Mouse (Mus musculus) heart, embryonic 16.5 days (tissue): ENCODE results near the gene Gm12569. TPM values are rescaled to one million over a fixed set of nuclear protein-coding genes. Genes with fewer than 3 reads are reported as not detected.

Experiments
- ATAC-seq: fragments of 200-750 bp; cut with Nextera tagmentation; replicated peaks from 2 replicates; pipeline ENCODE4 v1.8.0; 2017; ENCODE audit warnings: moderate number of reproducible peaks; ENCODE audit not compliant: insufficient read depth, low FRiP score; ENCODE audit errors: extremely low read depth
- H3K27ac ChIP-seq: fragments of 300-500 bp; sonication (generic); 2 replicates; pipeline ENCODE4 v1.5.1; 2014; ENCODE audit warnings: mild to moderate bottlenecking, low read length, control low read depth, moderate library complexity
- H3K27me3 ChIP-seq: fragments of 300-500 bp; sonication (generic); 2 replicates; pipeline ENCODE4 v1.6.1; 2014; ENCODE audit warnings: low read length, mixed read lengths; ENCODE audit not compliant: control insufficient read depth, insufficient read depth
- H3K36me3 ChIP-seq: fragments of 300-500 bp; sonication (generic); 2 replicates; pipeline ENCODE4 v1.6.1; 2014; ENCODE audit not compliant: control insufficient read depth, insufficient read depth
- H3K4me1 ChIP-seq: fragments of 300-500 bp; sonication (generic); 2 replicates; pipeline ENCODE4 v1.6.1; 2014; ENCODE audit warnings: low read length, mixed read lengths; ENCODE audit not compliant: control insufficient read depth, insufficient read depth
- H3K4me2 ChIP-seq: fragments of 300-500 bp; sonication (generic); 2 replicates; pipeline ENCODE4 v1.6.1; 2014; ENCODE audit warnings: low read depth, mild to moderate bottlenecking, control low read depth, low read length
- H3K4me3 ChIP-seq: fragments of 300-500 bp; sonication (generic); 2 replicates; pipeline ENCODE4 v1.5.1; 2014; ENCODE audit warnings: mild to moderate bottlenecking, control low read depth, low read length
- H3K9ac ChIP-seq: fragments of 300-500 bp; sonication (generic); 2 replicates; pipeline ENCODE4 v1.6.1; 2014; ENCODE audit warnings: low read length, control low read depth
- H3K9me3 ChIP-seq: fragments of 300-500 bp; sonication (generic); replicated peaks from 2 replicates; pipeline ENCODE4 v1.6.1; 2016; ENCODE audit warnings: low read length; ENCODE audit not compliant: control insufficient read depth
- WGBS: fragments of 180-500 bp; shearing (Covaris S2); extraction: QIAGEN DNeasy Blood & Tissue Kit; methylation state at CpG from one replicate; pipeline ENCODE4 v1.1.7; 2014; 5-methylcytosine and 5-hydroxymethylcytosine counted together
- polyA plus RNA-seq: library from polyadenylated mRNA; unstranded; fragments of >200 nt; fragmentation: Nextera tagmentation; extraction: Ambion mirVana; gene quantifications from 2 replicates; pipeline ENCODE4 v1.2.1, GENCODE M21; 2015

Gene Gm12569
- polyA plus RNA-seq, 1 experiment from 2014 or later = not detected

DNA sequence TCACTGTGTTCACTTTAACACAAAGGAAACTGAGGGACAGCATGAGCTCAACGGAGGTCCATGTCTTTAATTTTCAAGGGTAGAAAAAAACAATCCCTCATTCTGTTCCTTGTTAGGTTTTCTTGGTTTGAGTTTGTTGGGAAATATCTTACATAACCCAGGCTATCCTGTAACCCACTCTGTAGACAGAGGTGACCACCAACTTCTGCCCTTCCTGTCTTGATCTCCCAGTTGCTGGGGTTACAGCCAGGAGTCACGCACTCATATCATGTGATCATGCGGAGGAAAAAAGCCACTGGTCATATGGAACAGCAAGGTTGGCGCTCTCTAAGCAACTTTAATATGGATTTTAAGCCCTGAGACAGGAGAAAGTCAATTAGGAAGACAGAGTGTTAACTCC lies 36.7 kb downstream of the Gm12569 start:
- no peaks in the 10 kb centered on the region for H3K27me3 ChIP-seq
- WGBS = 83% methylated on average over 4 of the region's 4 CpGs
- no peak for ATAC-seq
- H3K9ac ChIP-seq = no peak overlapping the region
- no peaks in the 10 kb centered on the region for H3K36me3 ChIP-seq
- H3K4me2 ChIP-seq = no peak overlapping the region
- H3K4me1 ChIP-seq = no peaks in the 10 kb centered on the region
- H3K27ac ChIP-seq = no peak overlapping the region
- no peaks in the 10 kb centered on the region for H3K9me3 ChIP-seq
- H3K4me3 ChIP-seq = no peak overlapping the region

- H3K4me2 ChIP-seq = peak within 1 kb of the TSS; percentile 84
- no peaks in the 10 kb centered on the region for H3K27me3 ChIP-seq
- no peak for ATAC-seq
- no peaks in the 10 kb centered on the region for H3K9me3 ChIP-seq
- WGBS = 75% methylated on average over 3 of the region's 3 CpGs
- H3K4me1 ChIP-seq = peaks cover 25% of the 10 kb centered on the region
- no peaks in the 10 kb centered on the region for H3K36me3 ChIP-seq
- H3K4me3 ChIP-seq = peak within 1 kb of the TSS; percentile 83
- peak within 1 kb of the TSS; percentile 95 for H3K27ac ChIP-seq
- peak within 1 kb of the TSS; percentile 96 for H3K9ac ChIP-seq
Measured at GRCm38 (mm10) chr11:51261680-51262219, 41.5 kb downstream of the Gm12569 start, which contains the start of gene Clk4. Gene Clk4, plus strand, starts transcription at chr11:51261730.

- H3K36me3 ChIP-seq = no peaks in the 10 kb centered on the region
- no peaks in the 10 kb centered on the region for H3K9me3 ChIP-seq
- peak within 1 kb of the TSS; percentile 96 for H3K9ac ChIP-seq
- peak within 1 kb of the TSS; percentile 83 for H3K4me3 ChIP-seq
- WGBS = 7% methylated on average over 57 of the region's 57 CpGs
- H3K27ac ChIP-seq = peak within 1 kb of the TSS; percentile 95
- peak; percentile 99 for ATAC-seq
- peaks cover 25% of the 10 kb centered on the region for H3K4me1 ChIP-seq
- peak within 1 kb of the TSS; percentile 90 for H3K4me2 ChIP-seq
- H3K27me3 ChIP-seq = no peaks in the 10 kb centered on the region
Measured at GRCm38 (mm10) chr11:51262342-51263285, 42.3 kb downstream of the Gm12569 start, which contains the start of gene BC049762. Gene BC049762, minus strand, starts transcription at chr11:51263046.

DNA sequence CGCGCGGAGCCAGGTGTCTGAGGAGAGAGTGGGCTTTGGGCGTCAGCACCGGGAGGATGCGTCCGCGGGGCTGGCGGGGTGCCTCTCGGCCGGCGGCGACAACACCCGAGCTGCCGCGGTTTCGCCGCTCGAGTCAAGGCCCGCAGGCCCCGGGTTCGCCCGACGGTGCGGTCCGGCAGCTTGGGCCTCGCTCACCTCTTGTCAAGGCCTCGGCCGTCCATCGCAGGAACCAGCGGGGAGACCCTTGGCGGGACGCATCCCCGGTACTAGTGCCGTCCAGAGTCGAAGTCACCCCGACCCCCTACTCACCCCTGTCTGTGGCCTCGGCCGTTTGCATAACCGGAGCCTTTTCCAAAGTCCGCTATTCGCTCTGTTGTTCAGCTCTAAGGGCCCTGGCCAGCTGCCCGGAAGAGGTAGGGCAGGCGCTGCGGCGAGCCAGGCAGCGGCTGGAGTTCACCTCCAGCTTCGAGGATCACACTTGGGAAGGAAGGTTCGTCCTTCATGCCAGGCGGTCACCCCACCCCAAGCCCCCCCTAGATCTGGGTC lies 43.1 kb downstream of the Gm12569 start:
- no peaks in the 10 kb centered on the region for H3K27me3 ChIP-seq
- H3K4me3 ChIP-seq = peak overlapping the region; percentile 83
- peak overlapping the region; percentile 90 for H3K4me2 ChIP-seq
- no peaks in the 10 kb centered on the region for H3K9me3 ChIP-seq
- H3K9ac ChIP-seq = peak overlapping the region; percentile 96
- peak; percentile 62 for ATAC-seq
- WGBS = under 1% methylated on average over 50 of the region's 50 CpGs
- peak overlapping the region; percentile 95 for H3K27ac ChIP-seq
- H3K4me1 ChIP-seq = peaks cover 25% of the 10 kb centered on the region
- H3K36me3 ChIP-seq = no peaks in the 10 kb centered on the region

DNA sequence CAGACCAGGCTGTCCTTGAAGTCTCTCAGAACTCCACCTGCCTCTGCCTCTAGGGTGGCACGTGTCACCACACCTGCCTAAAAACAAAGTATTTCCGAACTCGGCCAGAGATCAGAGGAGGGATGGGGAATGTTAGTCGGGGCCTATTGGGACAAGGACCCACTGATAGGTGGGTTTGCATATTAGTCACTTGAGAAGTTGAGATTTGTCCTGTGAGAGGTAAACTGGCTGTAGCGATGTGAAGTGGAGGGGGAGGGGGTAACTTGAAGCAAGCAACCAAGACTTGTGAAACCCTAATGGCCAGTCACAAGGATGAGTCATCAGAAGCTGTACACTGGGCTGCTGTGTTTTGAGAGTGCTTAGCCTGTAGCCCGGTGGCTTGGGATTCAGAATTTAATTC lies 44.1 kb downstream of the Gm12569 start:
- peak overlapping the region; percentile 37; the same call in 1 of the 2 replicates for H3K27ac ChIP-seq
- peak overlapping the region; percentile 83 for H3K4me3 ChIP-seq
- WGBS = 5% methylated on average over 6 of the region's 6 CpGs
- no peaks in the 10 kb centered on the region for H3K27me3 ChIP-seq
- H3K9me3 ChIP-seq = no peaks in the 10 kb centered on the region
- peak overlapping the region; percentile 90 for H3K4me2 ChIP-seq
- H3K9ac ChIP-seq = peak overlapping the region; percentile 96
- H3K4me1 ChIP-seq = peaks cover 25% of the 10 kb centered on the region
- H3K36me3 ChIP-seq = no peaks in the 10 kb centered on the region
- ATAC-seq = no peak

DNA sequence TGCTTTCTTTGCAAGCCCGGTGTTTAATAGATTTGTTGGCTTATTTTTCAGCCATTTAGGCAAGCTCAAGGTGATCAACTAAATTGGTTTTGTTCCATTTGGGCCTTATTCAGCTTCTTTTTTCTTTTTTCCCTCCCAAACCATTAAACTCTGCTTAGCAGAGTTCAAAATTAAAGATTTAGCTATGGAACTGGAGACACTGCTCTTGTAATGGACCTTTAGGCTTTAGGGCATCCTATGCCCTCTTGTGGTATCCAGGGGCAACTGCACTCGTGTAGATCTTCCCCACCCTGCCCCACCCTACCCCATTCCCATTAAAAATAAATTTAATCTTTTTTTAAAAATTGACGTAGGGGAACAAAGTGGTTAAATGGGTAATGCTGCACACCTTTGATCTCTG lies 45.1 kb downstream of the Gm12569 start:
- Histone ChIP-seq H3K4me3 (peak overlapping the region; percentile 83; the same call in 1 of the 2 replicates), H3K27me3 (no peaks in the 10 kb centered on the region), H3K27ac (no peak overlapping the region), H3K9me3 (no peaks in the 10 kb centered on the region), H3K4me1 (peaks cover 25% of the 10 kb centered on the region), H3K4me2 (peak overlapping the region; percentile 90), H3K9ac (no peak overlapping the region; the same call in 1 of the 2 replicates), H3K36me3 (peaks cover under 1% of the 10 kb centered on the region)
- ATAC-seq = no peak
- WGBS = 48% methylated on average over 3 of the region's 3 CpGs

GRCm38 (mm10) chr11:51274418-51274817 lies 54.1 kb downstream of the Gm12569 start:
- WGBS = 91% methylated on average over 1 of the region's 1 CpGs
- Histone ChIP-seq H3K4me2 (no peak overlapping the region), H3K27ac (no peak overlapping the region), H3K27me3 (no peaks in the 10 kb centered on the region), H3K36me3 (peaks cover 48% of the 10 kb centered on the region), H3K4me3 (no peak overlapping the region), H3K9me3 (no peaks in the 10 kb centered on the region), H3K4me1 (no peaks in the 10 kb centered on the region), H3K9ac (no peak overlapping the region)
- no peak for ATAC-seq
